Mouse (Mus musculus) neural tube, embryonic 11.5 days (tissue): ENCODE results near the gene Cachd1. TPM values are rescaled to one million over a fixed set of nuclear protein-coding genes. Genes with fewer than 3 reads are reported as not detected.

Experiments
- ATAC-seq: fragments of 200-750 bp; cut with Nextera tagmentation; 2 replicates; pipeline ENCODE4 v1.8.0; 2017; ENCODE audit warnings: moderate number of reproducible peaks, mild to moderate bottlenecking, moderate TSS enrichment, moderate library complexity; ENCODE audit not compliant: insufficient read depth, low FRiP score, low TSS enrichment
- DNase-seq: peaks from one replicate; pipeline ENCODE4 v3.0.0-alpha.2; 2015; ENCODE audit warnings: low spot score
- H3K27ac ChIP-seq: fragments of 300-500 bp; sonication (generic); 2 replicates; pipeline ENCODE4 v1.5.1; 2014; ENCODE audit warnings: low read depth, mild to moderate bottlenecking, low read length
- H3K27me3 ChIP-seq: fragments of 300-500 bp; sonication (generic); 2 replicates; pipeline ENCODE4 v1.6.1; 2014; ENCODE audit warnings: mild to moderate bottlenecking, low read length, mixed read lengths; ENCODE audit not compliant: control insufficient read depth, insufficient read depth
- H3K36me3 ChIP-seq: fragments of 300-500 bp; sonication (generic); 2 replicates; pipeline ENCODE4 v1.6.1; 2014; ENCODE audit warnings: mild to moderate bottlenecking, low read length, moderate library complexity, mixed read lengths; ENCODE audit not compliant: control insufficient read depth, insufficient read depth
- H3K4me1 ChIP-seq: fragments of 300-500 bp; sonication (generic); 2 replicates; pipeline ENCODE4 v1.6.1; 2014; ENCODE audit warnings: low read length, mixed read lengths; ENCODE audit not compliant: control insufficient read depth, insufficient read depth
- H3K4me2 ChIP-seq: fragments of 300-500 bp; sonication (generic); 2 replicates; pipeline ENCODE4 v1.6.1; 2014; ENCODE audit warnings: low read depth, mild to moderate bottlenecking, moderate library complexity
- H3K4me3 ChIP-seq: fragments of 300-500 bp; sonication (generic); 2 replicates; pipeline ENCODE4 v1.5.1; 2014; ENCODE audit warnings: low read depth, low read length
- H3K9ac ChIP-seq: fragments of 300-500 bp; sonication (generic); 2 replicates; pipeline ENCODE4 v1.6.1; 2014; ENCODE audit warnings: mild to moderate bottlenecking, low read length
- H3K9me3 ChIP-seq: fragments of 300-500 bp; sonication (generic); 2 replicates; pipeline ENCODE4 v1.6.1; 2016; ENCODE audit warnings: low read length; ENCODE audit not compliant: control insufficient read depth
- WGBS: fragments of 180-500 bp; shearing (Covaris S2); extraction: QIAGEN DNeasy Blood & Tissue Kit; methylation state at CpG from one replicate; pipeline ENCODE4 v1.1.7; 2014; 5-methylcytosine and 5-hydroxymethylcytosine counted together
- polyA plus RNA-seq: library from polyadenylated mRNA; unstranded; fragments of >200 nt; fragmentation: Nextera tagmentation; extraction: Ambion mirVana; gene quantifications from 2 replicates; pipeline ENCODE4 v1.2.1, GENCODE M21; 2014

Gene Cachd1
- polyA plus RNA-seq, 1 experiment from 2014 or later: 32.6 TPM

- H3K36me3 ChIP-seq: no peaks in the 10 kb centered on the region
- no peaks in the 10 kb centered on the region for H3K27me3 ChIP-seq
- no peak overlapping the region for H3K27ac ChIP-seq
- no peak for DNase-seq
- H3K4me2 ChIP-seq: no peak overlapping the region
- no peak overlapping the region for H3K9ac ChIP-seq
- H3K4me1 ChIP-seq: no peaks in the 10 kb centered on the region
- H3K9me3 ChIP-seq: no peaks in the 10 kb centered on the region
- no peak for ATAC-seq
- 79% methylated on average over 7 of the region's 7 CpGs for WGBS
- no peak overlapping the region for H3K4me3 ChIP-seq
These were observed 260.7 kb downstream of the Cachd1 start for GRCm38 (mm10) chr4:101037156-101037555.

- Histone ChIP-seq H3K9me3 (no peaks in the 10 kb centered on the region), H3K4me3 (no peak overlapping the region), H3K27ac (no peak overlapping the region), H3K4me1 (no peaks in the 10 kb centered on the region), H3K9ac (no peak overlapping the region), H3K27me3 (no peaks in the 10 kb centered on the region), H3K36me3 (no peaks in the 10 kb centered on the region), H3K4me2 (no peak overlapping the region)
- DNase-seq (no peak), ATAC-seq (no peak)
- WGBS: 89% methylated on average over 2 of the region's 2 CpGs
These were observed 267.2 kb downstream of the Cachd1 start for GRCm38 (mm10) chr4:101043691-101044090.

GRCm38 (mm10) chr4:101044149-101044548, 267.7 kb downstream of the Cachd1 start:
- Histone ChIP-seq H3K9ac (no peak overlapping the region), H3K36me3 (no peaks in the 10 kb centered on the region), H3K27me3 (no peaks in the 10 kb centered on the region), H3K4me2 (no peak overlapping the region), H3K4me1 (no peaks in the 10 kb centered on the region), H3K4me3 (no peak overlapping the region), H3K27ac (no peak overlapping the region), H3K9me3 (no peaks in the 10 kb centered on the region)
- no peak for ATAC-seq
- no peak for DNase-seq

- DNase-seq: no peak
- no peak overlapping the region for H3K27ac ChIP-seq
- H3K36me3 ChIP-seq: no peaks in the 10 kb centered on the region
- no peaks in the 10 kb centered on the region for H3K27me3 ChIP-seq
- no peak overlapping the region for H3K4me3 ChIP-seq
- no peaks in the 10 kb centered on the region for H3K9me3 ChIP-seq
- 76% methylated on average over 4 of the region's 4 CpGs for WGBS
- no peak overlapping the region for H3K4me2 ChIP-seq
- no peaks in the 10 kb centered on the region for H3K4me1 ChIP-seq
- H3K9ac ChIP-seq: no peak overlapping the region
- no peak for ATAC-seq
These were observed 270.1 kb downstream of the Cachd1 start for GRCm38 (mm10) chr4:101046576-101046975.

GRCm38 (mm10) chr4:101062146-101062545, 285.7 kb downstream of the Cachd1 start:
- Histone ChIP-seq H3K27me3 (no peaks in the 10 kb centered on the region), H3K4me2 (no peak overlapping the region), H3K4me1 (no peaks in the 10 kb centered on the region), H3K9ac (no peak overlapping the region), H3K4me3 (no peak overlapping the region), H3K27ac (no peak overlapping the region), H3K9me3 (no peaks in the 10 kb centered on the region), H3K36me3 (no peaks in the 10 kb centered on the region)
- 75% methylated on average over 2 of the region's 2 CpGs for WGBS
- DNase-seq (no peak), ATAC-seq (no peak)

GRCm38 (mm10) chr4:101066401-101066800, 289.9 kb downstream of the Cachd1 start:
- no peak for ATAC-seq
- no peak for DNase-seq
- Histone ChIP-seq H3K4me2 (no peak overlapping the region), H3K36me3 (no peaks in the 10 kb centered on the region), H3K27ac (no peak overlapping the region), H3K9ac (no peak overlapping the region), H3K27me3 (no peaks in the 10 kb centered on the region), H3K4me1 (no peaks in the 10 kb centered on the region), H3K9me3 (no peaks in the 10 kb centered on the region), H3K4me3 (no peak overlapping the region)
- 56% methylated on average over 5 of the region's 5 CpGs for WGBS

- Histone ChIP-seq H3K4me2 (peak within 1 kb of the TSS; percentile 96), H3K4me1 (no peaks in the 10 kb centered on the region), H3K4me3 (peak within 1 kb of the TSS; percentile 82), H3K27me3 (no peaks in the 10 kb centered on the region), H3K9me3 (no peaks in the 10 kb centered on the region), H3K9ac (peak within 1 kb of the TSS; percentile 81), H3K36me3 (no peaks in the 10 kb centered on the region), H3K27ac (no peak within 1 kb of the TSS)
- WGBS: under 1% methylated on average over 38 of the region's 54 CpGs
- peak; percentile 81 for DNase-seq
- ATAC-seq: peak; percentile 85
These were observed 292.3 kb downstream of the Cachd1 start, which contains the start of gene Raver2 for GRCm38 (mm10) chr4:101068786-101069153. Raver2 (plus strand) TSS chr4:101068983.

GRCm38 (mm10) chr4:101069154-101069971, 292.9 kb downstream of the Cachd1 start:
- Histone ChIP-seq H3K4me3 (peak overlapping the region; percentile 82), H3K4me1 (no peaks in the 10 kb centered on the region), H3K27ac (no peak overlapping the region), H3K4me2 (peak overlapping the region; percentile 96), H3K9ac (peak overlapping the region; percentile 81), H3K9me3 (no peaks in the 10 kb centered on the region), H3K36me3 (no peaks in the 10 kb centered on the region), H3K27me3 (no peaks in the 10 kb centered on the region)
- ATAC-seq (peak; percentile 61), DNase-seq (peak; percentile 56)
- WGBS: 1% methylated on average over 50 of the region's 55 CpGs

GRCm38 (mm10) chr4:101071570-101071969, 295.1 kb downstream of the Cachd1 start:
- WGBS: 89% methylated on average over 4 of the region's 4 CpGs

More at GRCm38 (mm10) chr4:101071570-101071969, 295.1 kb downstream of the Cachd1 start:
- Histone ChIP-seq H3K4me1 (no peaks in the 10 kb centered on the region), H3K9me3 (no peaks in the 10 kb centered on the region), H3K36me3 (no peaks in the 10 kb centered on the region), H3K27me3 (no peaks in the 10 kb centered on the region), H3K4me3 (no peak overlapping the region), H3K27ac (no peak overlapping the region), H3K4me2 (no peak overlapping the region), H3K9ac (no peak overlapping the region)
- ATAC-seq (no peak), DNase-seq (no peak)
